Mouse (Mus musculus): ENCODE results near the gene 2810459M11Rik. TPM values are rescaled to one million over a fixed set of nuclear protein-coding genes. Genes with fewer than 3 reads are reported as not detected.
"Not testable (repeated sequence)": the region's sequence is repeated elsewhere in the genome, so short reads cannot be mapped to it uniquely, and the experiment has no call there.

Gene 2810459M11Rik
- total RNA-seq (2021), result 10 to 100 TPM; 10.2 to 14.4 TPM

GRCm38 (mm10) chr1:86045848-86046805 is at the start of gene 2810459M11Rik:
TSS of gene 2810459M11Rik (plus strand) at chr1:86045863.
- peak; percentile 23 to 36 for DNase-seq (ENCODE audit: extremely low spot score in 1 of 2, low spot score in 1 of 2)

- no peak for DNase-seq (ENCODE audit: extremely low spot score in 1 of 2, low spot score in 1 of 2)
Measured at GRCm38 (mm10) chr1:85997221-85997620, 48.4 kb upstream of the 2810459M11Rik start.

- DNase-seq (ENCODE audit: extremely low spot score in 1 of 2, low spot score in 1 of 2), result no peak
Measured at GRCm38 (mm10) chr1:85998012-85998411, 47.7 kb upstream of the 2810459M11Rik start.

GRCm38 (mm10) chr1:85999853-86000570 is 45.7 kb upstream of the 2810459M11Rik start:
- no peak for DNase-seq (ENCODE audit: extremely low spot score in 1 of 2, low spot score in 1 of 2)

GRCm38 (mm10) chr1:86005540-86005939 is 40.1 kb upstream of the 2810459M11Rik start:
- DNase-seq (ENCODE audit: extremely low spot score in 1 of 2, low spot score in 1 of 2), result no peak

GRCm38 (mm10) chr1:86006040-86006439 is 39.6 kb upstream of the 2810459M11Rik start:
- DNase-seq (ENCODE audit: extremely low spot score in 1 of 2, low spot score in 1 of 2), result no peak

GRCm38 (mm10) chr1:86007778-86008177 is 37.9 kb upstream of the 2810459M11Rik start:
- DNase-seq (ENCODE audit: extremely low spot score in 1 of 2, low spot score in 1 of 2), result peak; percentile 93 to 100

GRCm38 (mm10) chr1:86015758-86016157 is 29.9 kb upstream of the 2810459M11Rik start:
- not testable (repeated sequence) for DNase-seq (ENCODE audit: extremely low spot score in 1 of 2, low spot score in 1 of 2)

- no peak for DNase-seq (ENCODE audit: extremely low spot score in 1 of 2, low spot score in 1 of 2)
Measured at GRCm38 (mm10) chr1:86016516-86016915, 29.1 kb upstream of the 2810459M11Rik start, which contains the start of gene Spata3. TSS of gene Spata3 (plus strand) at chr1:86016816.

- peak; percentile 50 to 60 for DNase-seq (ENCODE audit: extremely low spot score in 1 of 2, low spot score in 1 of 2)
Measured at GRCm38 (mm10) chr1:86018235-86019055, 27.2 kb upstream of the 2810459M11Rik start.

GRCm38 (mm10) chr1:86021365-86021989 is 24.2 kb upstream of the 2810459M11Rik start:
- DNase-seq (ENCODE audit: extremely low spot score in 1 of 2, low spot score in 1 of 2), result no peak

- peak in 1 of 2 experiments; percentile 33 for DNase-seq (ENCODE audit: extremely low spot score in 1 of 2, low spot score in 1 of 2)
Measured at GRCm38 (mm10) chr1:86032273-86032987, 13.2 kb upstream of the 2810459M11Rik start.

- DNase-seq (ENCODE audit: extremely low spot score in 1 of 2, low spot score in 1 of 2), result no peak
Measured at GRCm38 (mm10) chr1:86038191-86038951, 7.3 kb upstream of the 2810459M11Rik start.

GRCm38 (mm10) chr1:86040131-86040530 is 5.5 kb upstream of the 2810459M11Rik start:
- no peak for DNase-seq (ENCODE audit: extremely low spot score in 1 of 2, low spot score in 1 of 2)

GRCm38 (mm10) chr1:86040817-86041216 is 4.8 kb upstream of the 2810459M11Rik start:
- DNase-seq (ENCODE audit: extremely low spot score in 1 of 2, low spot score in 1 of 2), result no peak

- DNase-seq (ENCODE audit: extremely low spot score in 1 of 2, low spot score in 1 of 2), result no peak
Measured at GRCm38 (mm10) chr1:86045056-86045455, 607 bp upstream of the 2810459M11Rik start.

- DNase-seq (ENCODE audit: extremely low spot score in 1 of 2, low spot score in 1 of 2), result no peak
Measured at GRCm38 (mm10) chr1:86046833-86047563, 1.3 kb downstream of the 2810459M11Rik start.

- no peak for DNase-seq (ENCODE audit: extremely low spot score in 1 of 2, low spot score in 1 of 2)
Measured at GRCm38 (mm10) chr1:86048231-86048630, 2.6 kb downstream of the 2810459M11Rik start.

Data from layer of hippocampus, postnatal 25 days (tissue).